Mouse (Mus musculus) liver, adult 2 months (tissue): Measurements from ENCODE around the gene Grxcr1. TPM values are rescaled to one million over a fixed set of nuclear protein-coding genes. Genes with fewer than 3 reads are reported as not detected.
A peak's percentile ranks its signal among the peaks of the same experiment; 100 is the strongest.

ENCODE experiments used
- DNase-seq: peaks from one replicate; pipeline ENCODE4 v3.0.0-alpha.2; 2011; ENCODE audit warnings: low read depth, low spot score; ENCODE audit errors: extremely low read depth
- H3K27ac ChIP-seq: fragments of 200-500 bp; replicated peaks from 2 replicates; pipeline ENCODE4 v1.5.1; 2012; ENCODE audit warnings: low read depth, mild to moderate bottlenecking, control low read depth, inconsistent platforms, low read length; ENCODE audit not compliant: insufficient read depth
- H3K27me3 ChIP-seq: fragments of 200-500 bp; 2 replicates; pipeline ENCODE4 v1.6.1; 2012; ENCODE audit warnings: mild to moderate bottlenecking, moderate library complexity, low read length, inconsistent platforms; ENCODE audit not compliant: control insufficient read depth, insufficient read depth
- H3K36me3 ChIP-seq: fragments of 200-500 bp; 2 replicates; pipeline ENCODE4 v1.6.1; 2012; ENCODE audit warnings: low read length, inconsistent platforms; ENCODE audit not compliant: control insufficient read depth, insufficient read depth
- H3K4me1 ChIP-seq: fragments of 200-500 bp; 2 replicates; pipeline ENCODE4 v1.6.1; 2011; ENCODE audit warnings: low read length; ENCODE audit not compliant: control insufficient read depth, insufficient read depth
- H3K4me3 ChIP-seq: fragments of 200-500 bp; 2 replicates; pipeline ENCODE4 v1.5.1; 2011; ENCODE audit warnings: low read depth, mild to moderate bottlenecking, control low read depth, low read length, moderate library complexity; ENCODE audit not compliant: insufficient read depth
- H3K79me2 ChIP-seq: fragments of 200-500 bp; 2 replicates; pipeline ENCODE4 v1.6.1; 2012; ENCODE audit warnings: inconsistent platforms, mild to moderate bottlenecking, low read length, moderate library complexity; ENCODE audit not compliant: control insufficient read depth, insufficient read depth
- H3K9ac ChIP-seq: fragments of 200-500 bp; 2 replicates; pipeline ENCODE4 v1.6.1; 2012; ENCODE audit warnings: low read depth, mild to moderate bottlenecking, control low read depth, inconsistent platforms, low read length
- CTCF ChIP-seq: fragments of 200-500 bp; IDR thresholded peaks from 2 replicates; pipeline ENCODE4 v1.5.1; 2011; ENCODE audit warnings: low read depth, low read length, control low read depth
- POLR2A ChIP-seq: fragments of 200-500 bp; IDR thresholded peaks from 2 replicates; pipeline ENCODE4 v1.6.1; 2011; ENCODE audit warnings: low read length, control low read depth; ENCODE audit not compliant: insufficient read depth; ENCODE audit errors: extremely low read depth
- WGBS: fragments of 180-500 bp; shearing (Covaris S2); methylation state at CpG from one replicate; pipeline ENCODE4 v1.1.7; 2018; 5-methylcytosine and 5-hydroxymethylcytosine counted together
- polyA plus RNA-seq: library from polyadenylated mRNA; depleted of rRNA; stranded (reverse); fragments of >200 nt; gene quantifications from 2 replicates; pipeline ENCODE4 v1.2.3, GENCODE M21; 2012
- total RNA-seq: library from RNA; depleted of rRNA; stranded (reverse); fragments of >200 nt; gene quantifications from 2 replicates; pipeline ENCODE4 v1.2.3, GENCODE M21; 2014

The Grxcr1 gene
- total and polyA plus RNA-seq, 2 experiments: not detected

DNA sequence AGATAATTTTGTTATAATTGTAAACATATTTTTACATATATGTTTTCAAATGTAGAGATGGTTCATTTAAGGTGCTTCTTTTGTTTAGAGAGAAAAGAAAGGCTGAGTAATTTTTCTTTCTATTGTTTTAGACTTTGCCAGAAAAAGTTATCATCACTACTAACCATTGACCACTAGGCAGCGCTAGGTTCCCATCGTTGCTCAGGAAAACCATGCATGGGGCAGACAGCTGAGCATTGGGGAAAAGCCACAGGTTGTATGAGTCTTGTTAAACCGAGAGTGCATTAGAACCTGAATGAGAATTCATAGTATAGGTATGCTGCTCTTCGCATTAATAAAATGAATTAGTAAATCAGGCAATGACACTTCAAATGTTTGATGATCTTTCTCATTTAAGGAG, 96.8 kb downstream of the Grxcr1 start:
- WGBS: 13% methylated on average over 4 of the region's 4 CpGs

GRCm38 (mm10) chr5:68128821-68129608, 97.4 kb downstream of the Grxcr1 start:
- no peak for DNase-seq
- no peak overlapping the region for H3K27ac ChIP-seq
- no peak overlapping the region for H3K9ac ChIP-seq
- H3K27me3 ChIP-seq: no peaks in the 10 kb centered on the region
- TF ChIP-seq POLR2A (no peak), CTCF (no peak)
- no peaks in the 10 kb centered on the region for H3K79me2 ChIP-seq
- H3K36me3 ChIP-seq: no peaks in the 10 kb centered on the region
- WGBS: 78% methylated on average over 3 of the region's 3 CpGs
- peaks cover 5% of the 10 kb centered on the region for H3K4me1 ChIP-seq
- H3K4me3 ChIP-seq: no peak overlapping the region

More for the DNA sequence above, 96.8 kb downstream of the Grxcr1 start:
- H3K79me2 ChIP-seq: no peaks in the 10 kb centered on the region
- peak; percentile 6 for DNase-seq
- no peaks in the 10 kb centered on the region for H3K27me3 ChIP-seq
- peaks cover 5% of the 10 kb centered on the region for H3K4me1 ChIP-seq
- H3K4me3 ChIP-seq: no peak overlapping the region
- no peaks in the 10 kb centered on the region for H3K36me3 ChIP-seq
- H3K27ac ChIP-seq: no peak overlapping the region
- no peak overlapping the region for H3K9ac ChIP-seq
- peak; percentile 50; the same call in 1 of the 2 replicates for TF ChIP-seq CTCF
- no peak for TF ChIP-seq POLR2A

- TF ChIP-seq CTCF (no peak), POLR2A (no peak)
- Histone ChIP-seq H3K9ac (no peak overlapping the region), H3K4me1 (no peaks in the 10 kb centered on the region), H3K27ac (no peak overlapping the region), H3K36me3 (no peaks in the 10 kb centered on the region), H3K27me3 (no peaks in the 10 kb centered on the region), H3K4me3 (no peak overlapping the region), H3K79me2 (no peaks in the 10 kb centered on the region)
- no peak for DNase-seq
- 86% methylated on average over 1 of the region's 1 CpGs for WGBS
Measured at GRCm38 (mm10) chr5:68146818-68147217, 115.2 kb downstream of the Grxcr1 start.

DNA sequence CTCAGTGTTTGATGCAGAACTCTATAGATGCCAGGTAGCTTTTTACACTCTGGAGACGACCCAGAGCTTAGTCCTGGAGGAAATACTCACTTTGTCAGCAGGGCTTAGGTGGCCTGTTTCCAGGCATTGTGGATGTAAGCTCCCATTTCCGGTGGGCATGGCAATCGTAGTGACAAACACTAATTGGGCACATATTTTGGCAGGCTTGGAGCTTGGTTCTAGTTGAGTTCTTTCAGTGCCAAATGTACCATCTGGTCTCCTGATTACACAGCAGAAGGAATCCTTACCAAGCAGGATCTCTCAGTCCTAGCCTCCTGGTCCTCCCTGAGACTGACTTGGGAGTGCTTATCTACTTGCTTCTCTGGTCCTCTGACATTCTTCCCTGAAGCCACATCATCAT, 118.3 kb downstream of the Grxcr1 start:
- Histone ChIP-seq H3K9ac (no peak overlapping the region), H3K36me3 (no peaks in the 10 kb centered on the region), H3K27ac (no peak overlapping the region), H3K79me2 (no peaks in the 10 kb centered on the region), H3K4me3 (no peak overlapping the region), H3K27me3 (no peaks in the 10 kb centered on the region), H3K4me1 (no peaks in the 10 kb centered on the region)
- no peak for DNase-seq
- 58% methylated on average over 3 of the region's 3 CpGs for WGBS
- no peak for TF ChIP-seq CTCF
- no peak for TF ChIP-seq POLR2A

- 74% methylated on average over 4 of the region's 4 CpGs for WGBS
- DNase-seq: no peak
- H3K79me2 ChIP-seq: no peaks in the 10 kb centered on the region
- no peaks in the 10 kb centered on the region for H3K36me3 ChIP-seq
- H3K4me1 ChIP-seq: no peaks in the 10 kb centered on the region
- H3K27ac ChIP-seq: no peak overlapping the region
- no peak overlapping the region for H3K4me3 ChIP-seq
- no peak overlapping the region for H3K9ac ChIP-seq
- TF ChIP-seq CTCF (no peak), POLR2A (no peak)
- H3K27me3 ChIP-seq: no peaks in the 10 kb centered on the region
Measured at GRCm38 (mm10) chr5:68150347-68151043, 118.9 kb downstream of the Grxcr1 start.

GRCm38 (mm10) chr5:68162503-68162902, 130.9 kb downstream of the Grxcr1 start:
- WGBS: 51% methylated on average over 2 of the region's 2 CpGs
- TF ChIP-seq POLR2A (no peak), CTCF (no peak)

More at GRCm38 (mm10) chr5:68162503-68162902, 130.9 kb downstream of the Grxcr1 start:
- no peak for DNase-seq
- no peaks in the 10 kb centered on the region for H3K36me3 ChIP-seq
- H3K4me1 ChIP-seq: no peaks in the 10 kb centered on the region
- no peak overlapping the region for H3K27ac ChIP-seq
- H3K9ac ChIP-seq: no peak overlapping the region
- H3K4me3 ChIP-seq: no peak overlapping the region
- H3K27me3 ChIP-seq: no peaks in the 10 kb centered on the region
- H3K79me2 ChIP-seq: no peaks in the 10 kb centered on the region
